Mouse (Mus musculus) thymus, postnatal 4 days (tissue): ENCODE data around the gene Armh2.

Experiments used
- DNase-seq: peaks from one replicate; pipeline ENCODE4 v3.0.0; 2021

Armh2 gene

GRCm38 (mm10) chr13:24741028-24741427 is at the start of gene Armh2:
Gene Armh2 (plus strand): TSS chr13:24741232.
- no peak for DNase-seq

GRCm38 (mm10) chr13:24693312-24693711 is 47.7 kb upstream of the Armh2 start:
- no peak for DNase-seq

- no peak for DNase-seq
Measured at GRCm38 (mm10) chr13:24698746-24699145, 42.3 kb upstream of the Armh2 start.

- DNase-seq = no peak
Measured at GRCm38 (mm10) chr13:24702128-24702527, 38.9 kb upstream of the Armh2 start.

GRCm38 (mm10) chr13:24709656-24710396 is 31.2 kb upstream of the Armh2 start:
- peak; percentile 59 for DNase-seq

- DNase-seq = peak; percentile 22
Measured at GRCm38 (mm10) chr13:24710968-24711367, 30.1 kb upstream of the Armh2 start.

- DNase-seq = no peak
Measured at GRCm38 (mm10) chr13:24712581-24713130, 28.4 kb upstream of the Armh2 start.

GRCm38 (mm10) chr13:24713434-24714000 is 27.5 kb upstream of the Armh2 start:
- peak; percentile 93 for DNase-seq

- DNase-seq = no peak
Measured at GRCm38 (mm10) chr13:24714360-24714885, 26.6 kb upstream of the Armh2 start.

GRCm38 (mm10) chr13:24715601-24716000 is 25.4 kb upstream of the Armh2 start:
- DNase-seq = no peak

GRCm38 (mm10) chr13:24716441-24716840 is 24.6 kb upstream of the Armh2 start:
- no peak for DNase-seq

- no peak for DNase-seq
Measured at GRCm38 (mm10) chr13:24717677-24718076, 23.4 kb upstream of the Armh2 start.

- DNase-seq = no peak
Measured at GRCm38 (mm10) chr13:24721502-24721901, 19.5 kb upstream of the Armh2 start.

GRCm38 (mm10) chr13:24723699-24724394 is 17.2 kb upstream of the Armh2 start:
- no peak for DNase-seq

- no peak for DNase-seq
Measured at GRCm38 (mm10) chr13:24724395-24724759, 16.7 kb upstream of the Armh2 start.

- no peak for DNase-seq
Measured at GRCm38 (mm10) chr13:24729128-24729527, 11.9 kb upstream of the Armh2 start.

- no peak for DNase-seq
Measured at GRCm38 (mm10) chr13:24734502-24734901, 6.5 kb upstream of the Armh2 start.

GRCm38 (mm10) chr13:24735608-24736131 is 5.4 kb upstream of the Armh2 start:
- DNase-seq = no peak

GRCm38 (mm10) chr13:24747823-24748222 is 6.8 kb downstream of the Armh2 start:
- no peak for DNase-seq

- no peak for DNase-seq
Measured at GRCm38 (mm10) chr13:24750807-24751206, 9.8 kb downstream of the Armh2 start.

- DNase-seq = no peak
Measured at GRCm38 (mm10) chr13:24751396-24751795, 10.4 kb downstream of the Armh2 start.

- DNase-seq = no peak
Measured at GRCm38 (mm10) chr13:24756756-24757155, 15.7 kb downstream of the Armh2 start.
